Mouse (Mus musculus) brain, embryonic 14.5 days (tissue): ENCODE results near the gene Cd36.

Source experiments
- CTCF ChIP-seq: fragments of 200-500 bp; IDR thresholded peaks from 2 replicates; pipeline ENCODE4 v1.5.1; 2012; ENCODE audit warnings: inconsistent platforms, mild to moderate bottlenecking, moderate library complexity, borderline replicate concordance; ENCODE audit not compliant: insufficient read depth, insufficient read length; ENCODE audit errors: extremely low read depth
- POLR2A ChIP-seq: fragments of 200-500 bp; IDR thresholded peaks from 2 replicates; pipeline ENCODE4 v1.6.1; 2012; ENCODE audit warnings: mild to moderate bottlenecking, inconsistent platforms, borderline replicate concordance; ENCODE audit not compliant: poor library complexity, insufficient read depth, insufficient read length, severe bottlenecking; ENCODE audit errors: extremely low read depth

DNA sequence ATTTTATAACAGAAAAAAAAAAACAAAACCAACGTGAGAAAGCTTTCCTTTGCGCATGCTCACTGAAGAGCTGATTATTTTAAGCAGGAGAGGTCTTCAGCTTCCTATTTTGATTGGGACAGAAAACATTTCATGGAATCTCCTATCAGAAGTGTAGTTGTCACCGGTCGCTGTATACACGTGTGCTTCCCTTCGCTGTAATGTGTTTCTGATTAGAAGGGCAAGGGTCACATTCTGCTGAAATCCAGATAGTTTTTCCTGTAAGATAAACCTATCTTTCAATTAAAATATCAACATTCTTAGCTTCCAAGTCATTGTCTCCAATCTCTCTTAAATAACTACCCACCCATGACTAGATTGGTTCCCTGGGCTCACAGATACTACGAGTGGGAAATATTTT is 16.2 kb upstream of the Cd36 start:
- no peak for TF ChIP-seq POLR2A
- TF ChIP-seq CTCF = no peak
